Mouse (Mus musculus): ENCODE data around the gene Ctu2. TPM values are rescaled to one million over a fixed set of nuclear protein-coding genes. Genes with fewer than 3 reads are reported as not detected.

Ctu2 gene
- polyA plus RNA-seq, 1 experiment, result 45.0 TPM

GRCm38 (mm10) chr8:122441326-122441725 lies 34.6 kb upstream of the Ctu2 start:
- 65% methylated on average over 1 of the region's 1 CpGs for WGBS
- no peak for TF ChIP-seq CTCF (IDR thresholded peaks at IDR 0.05; ENCODE audit: borderline replicate concordance, insufficient read depth, low read depth, low read length)
- TF ChIP-seq POLR2A (IDR thresholded peaks at IDR 0.05; ENCODE audit: borderline replicate concordance, insufficient read depth, low read length), result no peak
- Histone ChIP-seq H3K27me3 (ENCODE audit: control insufficient read depth, insufficient read depth, low read length) (no peaks in the 10 kb centered on the region), H3K27ac (ENCODE audit: insufficient read depth, low read length) (no peak overlapping the region), H3K4me1 (ENCODE audit: control insufficient read depth, insufficient read depth, low read length) (peaks cover 30% of the 10 kb centered on the region), H3K4me3 (replicated peaks; ENCODE audit: insufficient read depth, low read depth, low read length) (no peak overlapping the region)
- peak in 1 of 2 experiments; percentile 44 for DNase-seq

- 6% methylated on average over 7 of the region's 7 CpGs for WGBS
- TF ChIP-seq CTCF (IDR thresholded peaks at IDR 0.05; ENCODE audit: borderline replicate concordance, insufficient read depth, low read depth, low read length) (no peak), POLR2A (IDR thresholded peaks at IDR 0.05; ENCODE audit: borderline replicate concordance, insufficient read depth, low read length) (no peak)
- no peaks in the 10 kb centered on the region for H3K27me3 ChIP-seq (ENCODE audit: control insufficient read depth, insufficient read depth, low read length)
- H3K4me3 ChIP-seq (replicated peaks; ENCODE audit: insufficient read depth, low read depth, low read length), result peak overlapping the region; percentile 91
- DNase-seq, result no peak
- H3K4me1 ChIP-seq (ENCODE audit: control insufficient read depth, insufficient read depth, low read length), result peaks cover 30% of the 10 kb centered on the region
- no peak overlapping the region for H3K27ac ChIP-seq (ENCODE audit: insufficient read depth, low read length)
Measured at GRCm38 (mm10) chr8:122442356-122442755, 33.6 kb upstream of the Ctu2 start.

- TF ChIP-seq POLR2A (IDR thresholded peaks at IDR 0.05; ENCODE audit: borderline replicate concordance, insufficient read depth, low read length) (no peak), CTCF (IDR thresholded peaks at IDR 0.05; ENCODE audit: borderline replicate concordance, insufficient read depth, low read depth, low read length) (no peak)
- Histone ChIP-seq H3K4me1 (ENCODE audit: control insufficient read depth, insufficient read depth, low read length) (peaks cover 30% of the 10 kb centered on the region), H3K27me3 (ENCODE audit: control insufficient read depth, insufficient read depth, low read length) (no peaks in the 10 kb centered on the region), H3K27ac (ENCODE audit: insufficient read depth, low read length) (peak overlapping the region; percentile 22; the same call in 1 of the 2 replicates), H3K4me3 (replicated peaks; ENCODE audit: insufficient read depth, low read depth, low read length) (peak overlapping the region; percentile 91)
- WGBS, result 2% methylated on average over 12 of the region's 12 CpGs
- DNase-seq, result no peak
Measured at GRCm38 (mm10) chr8:122442781-122443180, 33.2 kb upstream of the Ctu2 start.

GRCm38 (mm10) chr8:122443262-122444006 lies 32.5 kb upstream of the Ctu2 start, which contains the start of gene Mvd:
TSS of gene Mvd (minus strand) at chr8:122443422.
- Histone ChIP-seq H3K27ac (ENCODE audit: insufficient read depth, low read length) (peak within 1 kb of the TSS; percentile 76), H3K4me1 (ENCODE audit: control insufficient read depth, insufficient read depth, low read length) (peaks cover 26% of the 10 kb centered on the region), H3K4me3 (replicated peaks; ENCODE audit: insufficient read depth, low read depth, low read length) (peak within 1 kb of the TSS; percentile 91), H3K27me3 (ENCODE audit: control insufficient read depth, insufficient read depth, low read length) (no peaks in the 10 kb centered on the region)
- WGBS, result under 1% methylated on average over 47 of the region's 47 CpGs
- peak; percentile 99 to 100 for DNase-seq
- TF ChIP-seq CTCF (IDR thresholded peaks at IDR 0.05; ENCODE audit: borderline replicate concordance, insufficient read depth, low read depth, low read length) (peak; percentile 43; the same call in 1 of the 2 replicates), POLR2A (IDR thresholded peaks at IDR 0.05; ENCODE audit: borderline replicate concordance, insufficient read depth, low read length) (peak; percentile 98)

- no peaks in the 10 kb centered on the region for H3K27me3 ChIP-seq (ENCODE audit: control insufficient read depth, insufficient read depth, low read length)
- under 1% methylated on average over 19 of the region's 19 CpGs for WGBS
- H3K4me1 ChIP-seq (ENCODE audit: control insufficient read depth, insufficient read depth, low read length), result peaks cover 19% of the 10 kb centered on the region
- H3K27ac ChIP-seq (ENCODE audit: insufficient read depth, low read length), result peak overlapping the region; percentile 76
- H3K4me3 ChIP-seq (replicated peaks; ENCODE audit: insufficient read depth, low read depth, low read length), result peak overlapping the region; percentile 80
- peak; percentile 76 to 77 for DNase-seq
- TF ChIP-seq CTCF (IDR thresholded peaks at IDR 0.05; ENCODE audit: borderline replicate concordance, insufficient read depth, low read depth, low read length) (no peak), POLR2A (IDR thresholded peaks at IDR 0.05; ENCODE audit: borderline replicate concordance, insufficient read depth, low read length) (0 out of 2 replicates have a peak, but pooled peaks have one; percentile 21)
Measured at GRCm38 (mm10) chr8:122444058-122444748, 31.7 kb upstream of the Ctu2 start.

- WGBS, result 59% methylated on average over 3 of the region's 3 CpGs
- no peak overlapping the region for H3K27ac ChIP-seq (ENCODE audit: insufficient read depth, low read length)
- H3K4me1 ChIP-seq (ENCODE audit: control insufficient read depth, insufficient read depth, low read length), result peaks cover 9% of the 10 kb centered on the region
- DNase-seq, result no peak
- TF ChIP-seq CTCF (IDR thresholded peaks at IDR 0.05; ENCODE audit: borderline replicate concordance, insufficient read depth, low read depth, low read length) (no peak), POLR2A (IDR thresholded peaks at IDR 0.05; ENCODE audit: borderline replicate concordance, insufficient read depth, low read length) (no peak)
- no peak overlapping the region for H3K4me3 ChIP-seq (replicated peaks; ENCODE audit: insufficient read depth, low read depth, low read length)
- H3K27me3 ChIP-seq (ENCODE audit: control insufficient read depth, insufficient read depth, low read length), result no peaks in the 10 kb centered on the region
Measured at GRCm38 (mm10) chr8:122445203-122445602, 30.7 kb upstream of the Ctu2 start.

- DNase-seq, result no peak
- H3K4me3 ChIP-seq (replicated peaks; ENCODE audit: insufficient read depth, low read depth, low read length), result no peak overlapping the region
- WGBS, result 63% methylated on average over 7 of the region's 7 CpGs
- no peak for TF ChIP-seq POLR2A (IDR thresholded peaks at IDR 0.05; ENCODE audit: borderline replicate concordance, insufficient read depth, low read length)
- TF ChIP-seq CTCF (IDR thresholded peaks at IDR 0.05; ENCODE audit: borderline replicate concordance, insufficient read depth, low read depth, low read length), result no peak
- H3K27me3 ChIP-seq (ENCODE audit: control insufficient read depth, insufficient read depth, low read length), result no peaks in the 10 kb centered on the region
- H3K4me1 ChIP-seq (ENCODE audit: control insufficient read depth, insufficient read depth, low read length), result no peaks in the 10 kb centered on the region
- H3K27ac ChIP-seq (ENCODE audit: insufficient read depth, low read length), result no peak overlapping the region
Measured at GRCm38 (mm10) chr8:122451161-122451703, 24.7 kb upstream of the Ctu2 start.

Measured in cerebellum, adult 2 months (tissue).